Mouse (Mus musculus): Measurements from ENCODE around the gene Commd8.
"Not testable (repeated sequence)": the region's sequence is repeated elsewhere in the genome, so short reads cannot be mapped to it uniquely, and the experiment has no call there.

Gene Commd8

DNA sequence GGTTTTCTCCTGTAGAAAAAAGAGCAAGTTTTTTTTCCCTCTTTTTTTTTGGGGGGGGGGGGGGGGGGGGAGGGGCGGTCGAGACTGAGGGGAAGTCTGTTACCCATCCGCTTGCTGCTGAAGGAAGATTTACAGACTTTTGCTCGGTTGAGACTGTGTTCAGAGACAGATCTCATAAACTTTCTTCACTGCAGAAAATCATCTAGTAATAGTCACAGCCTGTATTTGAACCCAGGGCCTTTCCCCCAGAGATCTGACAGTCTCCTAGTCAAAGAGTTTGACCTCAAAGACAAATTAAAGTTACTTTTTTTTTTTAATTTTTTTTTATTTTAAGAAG, 264 bp upstream of the Commd8 start:
- DNase-seq (ENCODE audit: low spot score) = no peak

DNA sequence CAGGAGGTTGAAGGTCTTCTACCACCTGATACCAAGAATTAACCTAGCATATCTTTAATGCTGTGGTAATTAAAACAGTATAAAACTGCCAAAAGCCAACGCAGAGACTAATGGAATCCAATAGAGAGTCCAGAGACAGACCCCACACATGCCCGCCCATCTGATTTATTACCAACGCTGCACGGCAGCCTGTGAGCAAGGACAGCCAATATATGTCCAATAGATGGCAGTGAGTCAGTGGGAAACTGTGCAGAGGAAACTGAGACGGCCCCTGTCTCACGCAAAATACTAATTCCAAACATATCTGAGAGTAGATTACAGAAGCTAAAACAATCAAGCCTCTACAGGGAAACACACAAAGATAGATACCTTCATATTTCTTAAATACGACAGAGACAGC, 3.6 kb downstream of the Commd8 start:
- no peak for DNase-seq (ENCODE audit: low spot score)

- DNase-seq (ENCODE audit: low spot score) = no peak
Measured at GRCm38 (mm10) chr5:72162855-72163254, 5.1 kb downstream of the Commd8 start.

GRCm38 (mm10) chr5:72160781-72161485, 7.1 kb downstream of the Commd8 start:
- no peak for DNase-seq (ENCODE audit: low spot score)

DNA sequence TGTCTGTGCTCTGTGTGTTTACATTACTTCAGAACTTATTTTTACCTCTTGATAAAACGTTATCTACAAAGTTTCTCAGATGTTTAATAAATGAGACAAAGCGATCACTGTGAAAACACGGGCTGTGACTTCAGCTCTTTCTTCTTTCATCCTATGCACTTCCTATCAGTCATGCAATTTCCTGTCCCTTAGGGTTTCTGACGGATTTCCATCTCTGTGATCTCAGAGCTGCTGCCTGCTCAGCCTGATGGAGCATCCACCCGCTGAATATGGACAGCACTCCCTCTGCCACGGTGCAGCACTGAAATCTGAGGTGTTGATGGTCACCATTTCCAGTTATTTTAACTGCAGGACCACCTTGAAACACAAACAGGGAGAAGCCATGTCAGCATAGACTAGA, 8.5 kb downstream of the Commd8 start:
- DNase-seq (ENCODE audit: low spot score) = no peak

DNA sequence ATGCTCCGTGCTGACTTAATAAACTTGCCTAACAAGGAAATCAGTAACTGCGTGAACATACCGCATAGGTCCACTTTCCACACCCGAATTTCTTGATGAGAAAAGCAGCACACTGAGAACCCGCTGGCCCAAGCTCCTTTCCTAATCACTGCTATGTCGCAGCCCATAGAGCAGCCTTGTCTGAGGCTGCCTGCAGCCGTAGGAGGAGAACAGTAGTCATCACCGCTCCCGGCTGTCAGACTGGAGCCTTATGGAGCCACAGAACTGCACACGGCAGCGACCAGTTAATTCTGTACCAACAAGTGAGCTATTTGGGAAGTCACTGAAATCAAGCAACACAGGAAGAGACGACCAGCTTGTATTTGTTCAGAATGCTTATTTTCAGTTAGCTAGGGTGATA, 9.3 kb downstream of the Commd8 start:
- DNase-seq (ENCODE audit: low spot score) = no peak

- DNase-seq (ENCODE audit: low spot score) = no peak
Measured at GRCm38 (mm10) chr5:72156598-72156997, 11.4 kb downstream of the Commd8 start.

GRCm38 (mm10) chr5:72155686-72156085, 12.3 kb downstream of the Commd8 start:
- not testable (repeated sequence) for DNase-seq (ENCODE audit: low spot score)

- no peak for DNase-seq (ENCODE audit: low spot score)
Measured at GRCm38 (mm10) chr5:72150870-72151269, 17.1 kb downstream of the Commd8 start.

DNA sequence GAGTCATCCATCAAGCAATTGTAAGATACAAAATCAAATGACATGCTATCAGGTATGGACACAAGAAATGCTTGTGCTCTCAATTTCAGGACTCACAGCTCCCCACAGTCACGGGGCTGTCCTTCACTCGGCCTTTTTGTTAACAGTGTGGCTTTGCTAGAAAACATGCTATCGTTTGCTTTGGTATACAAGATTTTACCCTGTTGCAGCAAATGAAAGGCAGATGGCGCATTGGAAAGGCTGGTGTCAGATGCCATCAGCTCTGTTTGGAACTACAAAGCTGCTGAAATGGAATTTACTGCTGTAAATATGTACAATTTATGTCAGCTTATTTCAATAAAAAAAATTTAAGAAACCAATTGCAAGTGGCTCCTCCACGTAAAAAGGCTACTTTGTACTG, 19.3 kb downstream of the Commd8 start:
- DNase-seq (ENCODE audit: low spot score) = no peak

GRCm38 (mm10) chr5:72139619-72140018, 28.4 kb downstream of the Commd8 start:
- no peak for DNase-seq (ENCODE audit: low spot score)

DNA sequence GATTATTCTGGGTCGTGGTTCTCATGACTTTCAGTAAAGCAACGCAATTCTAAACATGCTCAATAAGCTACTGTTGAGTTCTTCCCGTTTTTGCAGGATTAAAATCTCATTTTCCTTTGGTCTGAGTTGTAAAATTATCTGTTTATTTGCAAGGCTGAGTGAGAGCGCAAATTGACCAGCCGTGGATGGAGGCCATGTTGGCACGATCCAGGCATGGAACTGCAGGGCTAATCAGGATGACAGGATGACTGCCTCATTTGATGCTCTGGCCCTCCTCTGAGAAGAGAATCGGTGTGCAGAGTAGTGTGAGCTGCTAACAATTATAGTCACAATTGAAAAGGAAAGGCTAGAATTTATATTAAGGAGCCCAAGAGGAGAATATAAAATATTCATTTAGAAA, 29.7 kb downstream of the Commd8 start:
- DNase-seq (ENCODE audit: low spot score) = no peak

- DNase-seq (ENCODE audit: low spot score) = no peak
Measured at GRCm38 (mm10) chr5:72133906-72134305, 34.1 kb downstream of the Commd8 start.

- no peak for DNase-seq (ENCODE audit: low spot score)
Measured at GRCm38 (mm10) chr5:72126681-72127080, 41.3 kb downstream of the Commd8 start.

GRCm38 (mm10) chr5:72122414-72123037, 45.5 kb downstream of the Commd8 start:
- no peak for DNase-seq (ENCODE audit: low spot score)

All from urinary bladder, postnatal 14 days (tissue).